Mouse (Mus musculus): Measurements from ENCODE around the gene Arhgap21.

Arhgap21 gene

GRCm38 (mm10) chr2:20888751-20889150 lies 79.9 kb downstream of the Arhgap21 start:
- no peak for DNase-seq

GRCm38 (mm10) chr2:20883288-20883687 lies 85.4 kb downstream of the Arhgap21 start:
- no peak for DNase-seq

DNA sequence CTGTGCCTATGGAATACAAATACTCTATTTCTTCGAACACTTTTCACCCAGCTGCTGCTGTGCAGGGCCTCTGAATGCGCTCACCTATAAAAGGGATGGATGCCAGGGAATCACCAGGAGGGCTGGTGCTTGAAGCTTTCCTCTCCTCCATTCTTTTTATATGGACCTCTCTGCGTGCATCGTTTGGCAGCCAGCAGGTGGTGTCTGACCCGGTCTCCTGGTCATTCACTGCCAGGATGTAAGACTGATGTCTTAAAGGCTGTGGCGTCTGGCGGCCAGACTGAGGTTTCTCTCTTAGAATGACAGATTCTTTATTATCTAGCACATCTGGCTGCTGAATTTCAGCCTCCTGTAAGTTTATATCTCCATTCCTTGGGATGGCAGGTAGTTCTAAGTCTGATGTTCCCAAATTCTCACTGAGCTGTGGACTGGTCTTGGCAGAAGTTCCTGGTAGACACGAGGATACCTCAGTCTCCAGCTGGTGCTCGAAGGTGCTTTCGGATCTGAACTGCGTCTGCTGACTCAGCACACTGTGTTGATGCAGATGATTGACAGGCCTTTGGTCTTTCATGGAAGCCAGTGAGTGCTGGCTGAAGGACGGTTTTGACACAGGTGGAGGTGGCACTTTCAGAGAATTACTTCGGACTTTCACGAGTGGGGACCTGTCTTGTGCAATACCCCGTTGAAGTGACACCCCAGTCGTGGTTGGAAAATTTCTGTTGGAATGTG lies 88.6 kb downstream of the Arhgap21 start:
- DNase-seq = no peak

GRCm38 (mm10) chr2:20874621-20875020 lies 94.1 kb downstream of the Arhgap21 start:
- DNase-seq = no peak

GRCm38 (mm10) chr2:20869212-20869965 lies 99.3 kb downstream of the Arhgap21 start:
- DNase-seq = no peak

DNA sequence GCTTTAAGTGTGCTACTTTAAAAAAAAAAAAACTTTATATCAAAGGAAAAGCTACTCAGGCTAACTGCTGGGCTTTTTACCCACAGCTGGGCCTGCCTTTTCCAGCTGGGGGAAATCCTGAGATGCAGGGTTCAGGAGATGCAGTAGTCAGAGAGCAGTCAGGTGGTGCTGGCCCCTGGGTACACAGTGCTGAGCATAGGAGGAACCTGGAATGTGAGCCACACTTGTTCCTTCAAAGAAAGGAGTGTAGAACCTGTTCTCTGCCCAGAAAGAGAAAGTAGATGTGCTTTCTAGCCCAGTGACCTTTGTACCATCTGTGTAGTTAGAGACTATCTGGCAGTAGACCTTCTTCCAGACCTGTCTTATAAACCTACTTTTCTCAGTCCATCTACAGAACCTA lies 100.6 kb downstream of the Arhgap21 start:
- no peak for DNase-seq

- DNase-seq = no peak
These were observed 102.9 kb downstream of the Arhgap21 start for GRCm38 (mm10) chr2:20865795-20866194.

GRCm38 (mm10) chr2:20864569-20864968 lies 104.1 kb downstream of the Arhgap21 start:
- no peak for DNase-seq

GRCm38 (mm10) chr2:20860756-20861155 lies 107.9 kb downstream of the Arhgap21 start:
- no peak for DNase-seq

DNA sequence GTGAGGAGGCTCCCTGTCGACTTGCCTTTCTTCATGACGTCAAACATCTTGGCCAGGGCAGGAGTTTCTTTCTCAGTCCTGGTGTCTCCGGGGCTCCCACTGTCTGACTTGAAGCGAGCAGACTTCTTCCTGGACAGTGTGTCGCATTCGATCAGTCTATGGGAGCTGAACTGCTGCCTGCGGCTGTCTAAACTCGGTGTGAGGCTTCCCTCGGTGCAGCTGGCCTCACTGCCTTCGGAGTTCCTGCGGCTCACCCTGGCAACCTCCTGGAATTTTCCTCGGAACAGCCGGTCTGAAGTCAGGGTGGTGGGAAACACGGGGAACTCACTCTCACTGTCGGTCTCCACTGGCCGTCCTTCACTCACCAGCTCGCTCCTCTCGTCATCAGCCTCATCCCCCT lies 119.3 kb downstream of the Arhgap21 start:
- DNase-seq = peak; percentile 32

DNA sequence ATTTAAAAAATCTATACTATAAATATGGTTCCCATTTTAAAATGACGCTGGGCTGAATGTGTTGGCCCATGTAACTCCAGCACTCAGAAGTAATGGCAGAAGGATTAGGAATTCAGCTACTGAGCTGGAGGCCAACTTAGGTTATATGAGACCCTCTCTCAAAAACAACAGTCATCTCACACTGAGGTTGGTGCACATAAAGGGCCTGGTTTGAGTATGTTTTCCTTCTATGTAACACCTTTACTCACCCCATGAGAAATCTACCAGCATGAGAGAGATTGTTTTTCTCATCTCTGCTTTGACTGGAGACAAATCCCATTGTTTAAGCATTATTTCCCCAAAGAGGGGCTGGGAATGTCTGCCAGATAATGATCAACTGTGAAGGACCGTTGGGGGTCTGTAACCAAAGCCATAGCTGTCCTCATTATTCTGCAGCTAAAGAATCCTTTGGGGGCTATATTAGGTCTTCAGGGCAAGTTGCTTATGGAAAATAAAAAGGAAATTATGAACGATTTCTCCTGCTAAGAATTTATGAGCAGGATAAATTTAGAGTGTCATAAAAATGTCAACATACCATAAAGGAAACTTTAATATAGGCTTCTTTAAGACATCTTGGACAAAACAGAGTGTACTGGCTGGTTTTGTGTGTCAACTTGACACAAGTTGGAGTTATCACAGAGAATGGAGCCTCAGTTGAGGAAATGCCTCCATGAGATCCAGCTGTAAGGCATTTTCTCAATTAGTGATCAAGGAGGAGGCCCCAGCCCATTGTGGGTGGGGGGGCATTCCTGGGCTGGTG lies 136.9 kb downstream of the Arhgap21 start:
- no peak for DNase-seq

GRCm38 (mm10) chr2:20830882-20831281 lies 137.8 kb downstream of the Arhgap21 start:
- no peak for DNase-seq

GRCm38 (mm10) chr2:20826258-20826657 lies 142.4 kb downstream of the Arhgap21 start:
- no peak for DNase-seq

DNA sequence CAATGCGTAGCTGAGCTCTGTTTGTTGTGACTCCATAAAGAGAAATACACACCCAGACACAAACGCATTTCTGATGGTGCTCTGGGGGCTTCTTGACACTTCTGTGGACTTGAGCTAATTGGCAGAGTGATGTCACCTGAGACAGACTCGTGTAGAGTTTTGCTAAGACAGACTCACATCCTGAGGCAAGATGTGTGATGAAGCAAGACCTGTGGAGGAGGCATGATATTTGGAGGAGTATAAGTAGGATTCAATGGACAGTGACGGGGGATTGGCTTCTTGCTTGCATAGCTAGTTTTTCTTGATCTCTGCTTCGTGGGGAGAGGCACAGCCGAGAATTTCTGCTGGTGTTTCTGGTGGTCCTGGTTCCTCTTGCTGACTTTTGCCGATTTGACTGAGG lies 150.5 kb downstream of the Arhgap21 start:
- no peak for DNase-seq

- no peak for DNase-seq
These were observed 154.7 kb downstream of the Arhgap21 start for GRCm38 (mm10) chr2:20813986-20814385.

DNA sequence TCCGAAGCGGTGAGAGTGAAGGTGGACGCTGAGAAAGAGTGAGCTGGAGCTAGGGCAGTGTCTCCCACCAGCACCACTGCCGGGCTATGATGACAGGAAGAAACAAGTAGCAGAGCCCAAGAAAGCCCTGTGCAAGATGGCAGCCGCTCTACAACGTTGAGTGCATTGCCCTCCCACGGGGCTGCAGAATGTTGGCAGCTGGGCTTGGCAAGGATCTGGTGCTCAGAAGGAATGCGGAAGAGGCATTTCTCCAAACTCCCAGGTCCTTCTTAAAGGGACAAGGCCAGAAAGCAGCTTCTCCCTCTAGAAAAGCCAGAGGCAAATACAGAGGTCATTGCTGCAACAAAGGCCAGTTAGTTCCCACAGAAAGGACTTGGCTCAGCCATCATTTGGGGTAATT lies 157.2 kb downstream of the Arhgap21 start:
- DNase-seq = no peak

DNA sequence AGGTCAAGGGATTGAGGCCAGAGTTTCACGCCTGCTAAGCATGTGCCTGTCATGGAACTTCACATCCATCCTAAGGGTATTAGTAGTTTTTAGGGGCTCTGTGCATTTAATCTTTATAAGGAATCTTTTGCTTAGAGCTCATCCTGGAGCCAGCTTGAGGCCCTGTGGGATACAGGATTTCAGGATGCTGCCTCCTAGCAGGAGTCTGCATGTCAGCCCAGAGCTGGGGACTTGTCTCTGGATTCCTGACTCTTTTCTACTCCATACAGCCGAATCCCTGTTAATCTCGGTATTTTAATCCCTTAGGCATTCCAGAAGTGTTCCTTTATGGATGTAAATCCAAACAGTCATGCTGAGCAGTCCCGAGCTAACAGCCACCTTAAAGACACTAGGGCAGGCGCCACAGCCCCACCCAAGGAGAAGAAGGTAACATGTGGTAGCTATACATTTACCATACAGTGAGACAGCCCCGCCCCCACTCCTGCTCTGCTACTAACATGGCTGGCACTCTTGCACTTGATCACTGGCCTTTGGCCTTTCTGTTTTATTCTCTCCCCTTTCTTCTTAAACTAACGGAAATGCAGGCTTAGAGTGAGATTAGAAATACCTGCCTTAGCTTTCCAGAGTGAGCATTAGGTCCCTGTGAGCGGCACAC lies 167.3 kb downstream of the Arhgap21 start:
- peak; percentile 14 for DNase-seq

Measured in cerebellum, adult 8-10 months (tissue).